Mouse (Mus musculus): Measurements from ENCODE around the gene Prlr. TPM values are rescaled to one million over a fixed set of nuclear protein-coding genes. Genes with fewer than 3 reads are reported as not detected.

Prlr gene
- total and polyA plus RNA-seq, 3 experiments, result 0.16 TPM; not detected in 2

DNA sequence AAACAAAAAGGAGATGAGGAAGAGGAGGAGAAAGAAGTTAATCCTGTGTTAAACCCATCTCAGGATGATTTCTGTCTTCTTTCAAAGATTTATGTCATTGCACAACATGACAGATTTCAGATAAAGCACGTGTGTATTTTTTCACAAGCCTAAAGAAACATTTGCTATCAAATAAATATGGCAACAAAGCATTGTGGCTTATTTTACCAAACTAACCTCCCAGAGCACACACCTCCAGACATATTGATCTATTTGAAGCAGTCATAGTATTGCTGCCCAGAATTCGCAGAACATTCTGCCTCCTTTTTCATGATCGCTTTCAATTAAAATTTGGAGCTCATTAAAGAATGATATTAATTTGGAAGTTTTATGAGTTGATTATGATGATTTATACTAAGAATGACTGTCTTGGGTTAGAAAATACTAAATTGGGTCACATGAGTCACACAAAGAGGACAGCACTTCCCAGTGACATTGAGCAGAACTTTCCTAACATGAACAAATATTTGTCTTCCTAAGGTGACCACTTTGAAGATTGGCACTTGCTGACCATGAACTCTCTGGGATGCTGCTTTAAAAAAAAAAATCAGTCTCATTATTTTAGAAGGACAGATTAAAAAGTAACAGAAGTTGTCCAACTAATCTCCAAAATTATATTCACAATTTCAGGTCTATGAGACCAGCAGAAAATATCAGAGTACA lies 202.9 kb downstream of the Prlr start:
- TF ChIP-seq TAL1 (conservative IDR thresholded peaks at IDR 0.05; ENCODE audit: low read depth, low read length) (no peak), CTCF (IDR thresholded peaks at IDR 0.05; ENCODE audit: low read depth, low read length) (no peak), POLR2AphosphoS5 (IDR thresholded peaks at IDR 0.05; ENCODE audit: insufficient replicate concordance, low read depth, low read length) (no peak), GATA2 (IDR thresholded peaks at IDR 0.05; ENCODE audit: borderline replicate concordance, low read depth, low read length) (no peak), GATA1 (IDR thresholded peaks at IDR 0.05; ENCODE audit: borderline replicate concordance, low read length) (no peak)
- H3K4me1 ChIP-seq (ENCODE audit: insufficient read depth, low read depth, low read length), result no peaks in the 10 kb centered on the region
- ATAC-seq (ENCODE audit: extremely low read depth, insufficient number of reproducible peaks, low FRiP score, poor library complexity, severe bottlenecking) (no peak), DNase-seq (ENCODE audit: low spot score) (no peak)
- H3K36me3 ChIP-seq (replicated peaks), result no peaks in the 10 kb centered on the region
- no peaks in the 10 kb centered on the region for H3K27me3 ChIP-seq (ENCODE audit: insufficient read depth, low read length)
- H3K9me3 ChIP-seq (replicated peaks), result no peaks in the 10 kb centered on the region
- H3K4me3 ChIP-seq (ENCODE audit: low read depth, low read length), result no peak overlapping the region

DNA sequence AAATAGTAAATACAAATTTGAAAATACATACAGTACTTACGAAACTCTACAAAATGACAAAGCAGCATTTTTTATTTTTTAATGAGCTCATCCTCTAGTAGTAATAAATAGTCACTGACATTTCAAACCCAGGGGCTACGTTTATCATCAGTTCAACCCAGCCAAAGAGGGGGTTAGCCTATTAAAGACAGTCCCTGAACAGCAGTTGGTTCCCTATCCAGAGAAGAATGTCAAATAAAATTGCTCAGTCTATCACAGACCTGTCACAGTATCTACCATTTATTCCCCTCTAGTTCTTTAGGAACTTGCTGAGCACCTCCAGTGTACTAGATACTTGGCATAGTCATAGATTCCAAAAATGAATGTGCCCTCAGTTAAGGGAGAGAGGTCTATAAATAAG lies 210.2 kb downstream of the Prlr start:
- no peak for TF ChIP-seq POLR2AphosphoS5 (IDR thresholded peaks at IDR 0.05; ENCODE audit: insufficient replicate concordance, low read depth, low read length)
- no peak for TF ChIP-seq TAL1 (conservative IDR thresholded peaks at IDR 0.05; ENCODE audit: low read depth, low read length)
- no peak for TF ChIP-seq GATA2 (IDR thresholded peaks at IDR 0.05; ENCODE audit: borderline replicate concordance, low read depth, low read length)
- TF ChIP-seq CTCF (IDR thresholded peaks at IDR 0.05; ENCODE audit: low read depth, low read length), result no peak
- no peak for TF ChIP-seq GATA1 (IDR thresholded peaks at IDR 0.05; ENCODE audit: borderline replicate concordance, low read length)
- no peaks in the 10 kb centered on the region for H3K36me3 ChIP-seq (replicated peaks)

More for the DNA sequence above, 210.2 kb downstream of the Prlr start:
- Histone ChIP-seq H3K4me1 (ENCODE audit: insufficient read depth, low read depth, low read length) (no peaks in the 10 kb centered on the region), H3K9me3 (replicated peaks) (no peaks in the 10 kb centered on the region), H3K4me3 (ENCODE audit: low read depth, low read length) (no peak overlapping the region), H3K27me3 (ENCODE audit: insufficient read depth, low read length) (no peaks in the 10 kb centered on the region)
- DNase-seq (ENCODE audit: low spot score), result no peak
- no peak for ATAC-seq (ENCODE audit: extremely low read depth, insufficient number of reproducible peaks, low FRiP score, poor library complexity, severe bottlenecking)

Other genes starting within 250 kb of the Prlr start
- not detected in 2 replicates for gene Gm21973, start 148.1 kb downstream of the Prlr start, total RNA-seq (2014; fragmentation: Nextera tagmentation)
- not detected in 2 replicates for gene Gm21973, start 148.1 kb downstream of the Prlr start, total RNA-seq (2017)
- not detected in 2 replicates for gene Gm21973, start 148.1 kb downstream of the Prlr start, polyA plus RNA-seq (2012)
- gene Agxt2, start 181.3 kb downstream of the Prlr start, total RNA-seq (2014; fragmentation: Nextera tagmentation), result not detected in 2 replicates
- 0.06 and 0.16 TPM in 2 replicates for gene Agxt2, start 181.3 kb downstream of the Prlr start, total RNA-seq (2017)
- not detected in 2 replicates for gene Agxt2, start 181.3 kb downstream of the Prlr start, polyA plus RNA-seq (2012)

All from G1E (cell line).